Mouse (Mus musculus) liver, embryonic 14.5 days (tissue): Measurements from ENCODE around the gene Mvb12a.

ENCODE experiments used
- CTCF ChIP-seq: IDR thresholded peaks from 2 replicates; pipeline ENCODE4 v1.5.1; 2016; ENCODE audit warnings: antibody characterized with exemption, low read depth, control low read depth
- EP300 ChIP-seq: IDR thresholded peaks from 2 replicates; pipeline ENCODE4 v1.6.1; 2016; ENCODE audit warnings: antibody characterized with exemption, low read depth

GRCm38 (mm10) chr8:71566501-71566900 lies 23.8 kb downstream of the Mvb12a start, which contains the start of gene Nxnl1:
- TF ChIP-seq CTCF (no peak), EP300 (no peak)
